Mouse (Mus musculus) heart, postnatal 0 days (tissue): Measurements from ENCODE around the gene Cacnb1.

Experiments used
- CTCF ChIP-seq: IDR thresholded peaks from 2 replicates; pipeline ENCODE4 v1.5.1; 2016; ENCODE audit warnings: antibody characterized with exemption, control low read depth, low read depth
- EP300 ChIP-seq: IDR thresholded peaks from 2 replicates; pipeline ENCODE4 v1.6.1; 2016; ENCODE audit warnings: antibody characterized with exemption, low read depth

DNA sequence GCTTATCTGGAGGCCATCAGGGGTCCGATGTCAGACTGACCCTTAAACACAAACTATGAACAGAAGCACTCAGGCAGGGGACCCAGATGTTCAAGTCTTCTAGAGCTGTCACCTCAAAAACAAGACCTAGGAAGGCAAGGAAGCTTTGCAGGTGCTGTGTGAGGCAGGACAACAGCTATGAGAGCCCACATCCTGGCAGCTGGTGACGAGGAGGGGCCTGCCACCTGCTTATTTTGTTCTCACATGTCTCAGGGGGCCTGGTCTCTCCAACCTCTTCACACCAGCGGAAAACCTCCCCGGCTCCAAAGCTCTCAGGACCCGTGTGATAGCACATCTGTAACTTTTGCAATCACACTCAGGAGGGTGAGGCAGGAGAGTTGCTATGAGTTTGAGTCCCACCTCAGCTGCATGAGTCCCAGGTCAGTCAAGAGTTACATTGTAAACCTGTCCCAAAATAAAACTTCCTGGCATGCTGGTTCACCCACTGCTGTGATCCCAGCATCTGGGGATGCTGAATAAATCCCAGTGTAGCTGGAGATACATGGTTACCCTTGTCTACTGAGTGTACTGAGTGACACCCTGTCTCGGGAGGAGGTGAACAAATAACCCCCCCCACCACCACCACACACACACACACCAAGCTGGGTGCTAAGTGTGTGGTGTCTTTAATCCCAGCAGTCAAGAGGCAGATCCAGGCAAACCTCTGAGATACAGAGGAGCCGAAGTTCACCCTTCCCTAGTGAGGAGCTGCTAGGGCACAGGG, 22.3 kb downstream of the Cacnb1 start:
- no peak for TF ChIP-seq EP300
- TF ChIP-seq CTCF: no peak
